Mouse (Mus musculus): Measurements from ENCODE around the gene Mroh2a.

DNA sequence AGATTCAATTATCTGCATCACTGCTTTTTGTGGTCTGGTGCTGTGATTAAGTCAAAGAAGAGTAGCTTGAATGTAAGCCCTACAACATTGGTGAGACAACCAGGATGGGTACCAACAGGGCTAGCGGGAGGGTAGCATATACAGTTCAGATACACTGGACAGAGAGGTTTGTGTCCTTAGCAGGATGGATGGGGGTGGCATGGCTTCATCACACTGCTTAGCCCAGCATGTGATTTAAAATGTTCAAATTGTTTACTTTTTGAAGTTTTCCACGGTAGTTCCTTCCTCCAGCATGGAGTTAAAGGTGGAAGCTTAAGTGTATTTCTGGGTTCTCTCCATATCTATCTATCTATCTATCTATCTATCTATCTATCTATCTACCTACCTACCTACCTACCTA, 62.4 kb downstream of the Mroh2a start:
- no peak for TF ChIP-seq MAFK (IDR thresholded peaks at IDR 0.05; ENCODE audit: insufficient read depth, low read depth, low read length)
- no peak for TF ChIP-seq ZC3H11A (IDR thresholded peaks at IDR 0.05; ENCODE audit: borderline replicate concordance, low read depth, low read length)
- no peak for TF ChIP-seq HCFC1 (IDR thresholded peaks at IDR 0.05; ENCODE audit: borderline replicate concordance, insufficient read depth, low read length)

Data from ES-E14 (cell line).